Mouse (Mus musculus): ENCODE measurements at regions not wholly inside any gene's neighbourhood (a gene's known extent, or its start where the extent isn't known, plus 50 kb on each side); places are given as distances from the start of the nearest gene placed in this dataset.

DNA sequence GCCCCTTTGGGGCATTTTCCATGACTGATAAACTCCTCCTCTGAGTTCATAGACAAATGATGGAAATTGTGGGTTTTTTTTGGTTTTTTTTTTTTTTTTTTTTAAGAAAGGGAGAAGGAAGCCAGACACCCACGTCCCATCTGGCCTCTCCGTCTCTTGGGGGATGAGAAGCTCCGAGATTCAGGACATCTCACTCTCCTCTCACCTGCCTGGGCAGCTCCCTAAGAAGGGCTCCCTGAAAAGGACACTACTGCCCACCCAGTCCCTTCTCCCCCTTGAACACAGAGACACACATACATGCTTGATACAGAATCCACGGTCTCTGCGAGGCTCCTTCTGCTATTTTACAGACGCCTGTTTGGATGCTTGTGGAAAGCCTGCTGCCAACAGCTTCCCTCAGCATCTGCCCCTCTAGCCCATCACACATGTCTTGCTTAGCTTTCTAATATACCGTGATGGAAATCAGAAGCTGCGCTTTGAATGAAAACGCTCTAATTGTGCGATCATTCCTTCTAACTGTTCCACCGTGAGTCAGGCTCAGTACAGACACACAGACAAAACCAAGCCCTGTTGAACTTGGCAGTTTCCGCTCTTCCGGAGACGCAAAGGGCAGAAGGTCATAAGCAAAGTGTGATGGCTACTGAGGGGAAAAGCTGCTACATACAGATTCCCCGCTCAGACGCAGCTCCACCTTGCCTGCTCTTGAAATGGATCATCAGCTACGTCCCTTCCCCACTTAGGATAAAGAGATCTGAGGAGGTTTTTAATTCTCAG, 77.3 kb upstream of the Pmfbp1 start:
- peak; percentile 55 for DNase-seq

DNA sequence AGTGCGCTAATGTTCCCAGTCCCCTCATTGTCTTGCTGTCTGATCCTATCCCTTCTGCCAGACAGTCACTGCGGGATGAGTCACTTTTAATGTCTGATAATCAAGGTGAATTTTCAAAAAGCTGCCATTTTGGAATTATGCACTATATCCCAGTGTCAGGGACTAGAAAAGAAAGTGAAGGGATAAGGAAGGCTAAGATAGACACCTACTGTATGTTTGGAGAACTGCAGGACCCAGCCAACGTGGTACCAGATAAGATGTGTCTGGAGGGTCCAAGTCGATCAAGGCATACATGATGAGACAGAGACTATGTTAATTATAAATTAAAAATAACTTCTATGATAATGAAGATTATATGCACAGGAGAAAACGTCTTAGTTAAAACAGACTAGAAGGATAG, 76.6 kb upstream of the Pmfbp1 start:
- DNase-seq, result peak; percentile 52

DNA sequence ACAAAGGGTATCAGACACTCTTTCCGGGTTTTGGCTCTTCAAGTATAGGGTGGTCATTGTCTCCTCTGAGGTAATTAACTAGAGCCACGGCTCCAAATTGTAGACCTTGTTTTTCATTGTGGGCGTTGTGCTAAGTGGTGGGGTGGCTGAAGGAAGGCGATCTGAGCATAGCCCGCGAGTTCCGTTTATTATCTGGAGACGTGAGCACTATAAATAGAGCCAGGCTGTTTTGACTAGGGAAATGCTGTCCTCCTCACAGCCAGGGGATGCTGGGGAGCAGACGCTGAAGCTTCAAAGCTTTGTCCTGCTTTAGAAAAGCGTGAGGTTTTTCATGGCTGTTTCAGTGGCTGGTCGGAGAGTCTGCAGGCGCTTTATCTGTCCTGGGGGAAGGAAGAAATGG, 75.9 kb upstream of the Pmfbp1 start:
- DNase-seq, result no peak

DNA sequence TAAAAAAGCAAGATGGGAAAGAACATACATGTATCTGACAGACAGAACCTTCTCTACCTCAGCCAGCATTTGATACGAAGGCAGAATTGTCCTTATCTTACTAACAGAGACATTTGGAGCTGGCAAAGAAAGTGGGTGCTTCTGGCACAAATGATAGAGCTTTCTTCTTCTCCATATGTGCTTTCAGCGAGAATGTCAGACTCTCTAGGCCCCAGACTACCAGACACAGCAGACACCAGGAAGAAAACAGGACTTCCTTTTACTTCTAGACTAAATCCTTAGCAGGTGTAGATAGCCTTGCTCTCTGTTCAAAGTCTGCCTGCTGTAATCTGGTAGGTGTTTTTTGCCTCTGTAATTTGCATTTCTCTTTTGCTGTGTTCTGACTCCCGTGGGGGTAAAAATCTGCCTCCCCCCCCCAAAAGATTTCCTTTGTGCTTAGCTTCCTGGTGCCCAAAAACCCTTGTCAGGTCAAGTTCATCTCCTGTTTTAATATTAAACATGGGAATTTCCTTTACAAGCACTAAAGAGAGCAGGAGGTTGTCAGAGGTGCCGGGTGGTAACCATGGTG, 74.7 kb upstream of the Pmfbp1 start:
- DNase-seq, result peak; percentile 77

DNA sequence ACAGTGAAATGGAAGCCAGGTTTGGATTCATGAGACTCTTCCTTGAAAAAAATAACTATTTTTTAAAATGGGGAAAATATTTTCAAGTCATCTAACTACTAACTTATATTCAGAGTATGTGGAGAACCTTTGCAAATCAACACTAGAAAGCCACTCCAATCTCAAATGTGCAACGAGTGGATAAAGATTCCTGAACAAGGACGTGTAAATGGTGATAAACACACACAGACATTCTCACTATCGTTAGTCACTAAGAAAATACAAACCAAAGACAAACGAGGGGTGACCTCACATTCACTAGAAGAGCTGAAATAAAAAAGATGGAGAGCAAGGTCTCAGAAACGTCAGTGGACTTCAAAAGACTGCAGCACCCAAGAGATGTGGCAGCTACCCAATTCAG, 69.8 kb upstream of the Pmfbp1 start:
- no peak for DNase-seq

DNA sequence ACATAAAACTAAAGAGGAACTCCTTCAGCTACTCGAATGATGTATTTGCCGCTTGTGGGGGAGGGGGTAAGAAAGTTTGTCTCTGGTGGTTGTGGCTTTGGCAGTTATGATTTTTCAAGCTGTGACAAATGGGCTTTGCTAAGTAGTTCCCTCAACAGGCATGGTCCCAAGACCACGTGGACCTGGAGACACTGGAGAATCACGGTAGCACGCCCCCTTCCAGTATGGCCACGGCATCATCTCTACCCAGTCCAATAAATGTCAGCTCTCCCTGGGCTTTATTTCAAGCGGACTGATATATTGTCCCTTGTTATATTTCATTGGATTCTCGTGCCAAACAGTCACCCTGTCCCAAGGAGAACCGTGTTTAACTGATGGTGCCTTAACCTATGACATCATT, 65.3 kb upstream of the Pmfbp1 start:
- DNase-seq, result no peak

DNA sequence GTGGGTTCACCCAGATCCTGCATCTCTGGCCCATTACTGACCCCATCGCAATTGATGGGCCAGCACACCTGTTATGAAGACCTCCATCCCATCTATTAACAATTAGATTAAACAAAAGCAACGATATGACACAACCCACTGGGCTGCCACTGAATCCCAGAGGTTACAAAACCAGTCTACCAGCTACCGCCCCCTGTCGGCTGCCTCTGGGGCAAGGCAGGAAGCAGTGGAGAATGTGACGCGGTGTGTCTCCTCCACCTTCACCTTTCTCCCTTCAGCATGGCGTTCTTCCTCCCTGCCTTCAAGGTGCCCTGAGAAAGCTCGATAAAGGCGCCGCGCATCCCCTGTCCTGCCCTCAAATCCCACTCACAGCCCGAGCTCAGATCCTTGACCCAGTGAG, 59.3 kb upstream of the Pmfbp1 start:
- DNase-seq, result no peak

DNA sequence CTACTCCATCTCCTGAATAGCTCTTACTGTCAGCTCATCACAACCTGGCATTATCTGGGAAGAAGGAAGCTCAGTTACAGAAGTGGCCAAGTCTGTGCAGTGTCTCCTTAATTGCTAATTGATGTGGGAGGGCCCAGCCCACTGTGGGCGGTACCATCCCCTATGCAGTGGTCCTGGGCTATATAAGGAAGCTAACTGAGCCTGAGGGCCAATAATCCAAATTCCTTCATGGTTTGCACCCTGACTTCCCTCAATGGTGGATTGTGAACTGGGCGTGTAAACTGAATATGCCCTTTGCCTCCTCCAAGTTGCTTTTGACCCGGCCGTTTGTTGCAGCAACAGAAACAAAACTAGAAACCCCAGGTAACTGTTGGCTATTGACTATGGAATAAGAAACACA, 57.8 kb upstream of the Pmfbp1 start:
- no peak for DNase-seq

DNA sequence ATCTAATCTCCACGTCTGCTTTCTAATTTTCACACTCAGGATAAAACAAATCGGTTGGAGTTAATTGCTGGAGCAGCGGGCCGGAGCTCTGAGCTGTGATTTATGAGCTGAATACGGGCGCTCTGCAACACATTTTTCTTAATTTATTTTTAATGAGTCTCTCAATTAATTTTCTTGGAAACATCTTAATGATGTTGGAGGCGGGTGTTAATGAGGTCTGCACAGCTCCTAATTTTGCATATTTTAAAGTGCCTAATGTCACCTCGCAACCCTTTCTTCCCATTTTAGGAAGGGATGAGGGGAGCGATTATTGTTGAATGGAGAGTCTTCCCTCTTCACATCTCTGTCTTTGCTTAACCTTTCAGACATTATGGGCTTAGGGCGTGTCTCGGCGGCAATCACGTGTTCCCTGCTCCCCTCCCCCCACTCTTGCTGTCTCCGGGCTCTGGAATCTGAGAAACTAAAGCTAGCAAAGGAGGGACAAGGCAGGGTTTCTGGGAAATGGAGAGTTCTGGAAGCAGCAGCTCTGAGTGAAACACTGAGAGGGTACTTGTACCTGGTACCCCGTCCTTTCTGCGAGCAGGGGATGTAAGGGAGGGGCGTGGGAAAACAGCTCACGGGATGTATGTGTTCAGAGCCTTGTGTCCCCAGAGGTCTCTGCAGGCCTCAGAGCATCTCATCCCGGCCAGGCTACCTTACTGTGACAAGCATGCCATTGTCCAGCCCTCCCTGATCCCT, 56.8 kb upstream of the Pmfbp1 start:
- peak; percentile 16 for DNase-seq

DNA sequence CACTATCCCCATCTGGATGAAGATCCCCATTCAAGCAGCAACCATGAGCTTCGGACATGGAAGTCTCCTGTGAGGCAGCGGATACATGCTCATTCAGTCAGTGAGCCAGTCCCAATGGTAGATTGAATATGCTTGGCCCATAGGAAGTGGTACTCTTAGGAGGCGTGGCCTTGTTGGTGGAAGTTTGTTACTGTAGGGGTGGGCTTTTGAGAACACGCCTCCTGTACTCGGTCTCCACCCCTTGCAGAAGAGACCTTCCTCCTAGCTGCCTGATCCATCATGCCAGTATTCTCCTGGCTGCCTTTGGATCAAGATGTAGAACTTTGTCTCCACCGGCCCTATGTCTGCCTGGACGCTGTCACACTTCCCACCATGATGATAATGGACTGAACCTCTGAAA, 55.3 kb upstream of the Pmfbp1 start:
- DNase-seq, result no peak
